Mouse (Mus musculus) heart, adult 9 months (tissue): ENCODE results near the gene Igsf9.

Experiments
- DNase-seq, 2 experiments: peaks; one replicate each; pipeline ENCODE4 v3.0.0; 2022; ENCODE audit warnings: low spot score in 2 of 2

Gene Igsf9

DNA sequence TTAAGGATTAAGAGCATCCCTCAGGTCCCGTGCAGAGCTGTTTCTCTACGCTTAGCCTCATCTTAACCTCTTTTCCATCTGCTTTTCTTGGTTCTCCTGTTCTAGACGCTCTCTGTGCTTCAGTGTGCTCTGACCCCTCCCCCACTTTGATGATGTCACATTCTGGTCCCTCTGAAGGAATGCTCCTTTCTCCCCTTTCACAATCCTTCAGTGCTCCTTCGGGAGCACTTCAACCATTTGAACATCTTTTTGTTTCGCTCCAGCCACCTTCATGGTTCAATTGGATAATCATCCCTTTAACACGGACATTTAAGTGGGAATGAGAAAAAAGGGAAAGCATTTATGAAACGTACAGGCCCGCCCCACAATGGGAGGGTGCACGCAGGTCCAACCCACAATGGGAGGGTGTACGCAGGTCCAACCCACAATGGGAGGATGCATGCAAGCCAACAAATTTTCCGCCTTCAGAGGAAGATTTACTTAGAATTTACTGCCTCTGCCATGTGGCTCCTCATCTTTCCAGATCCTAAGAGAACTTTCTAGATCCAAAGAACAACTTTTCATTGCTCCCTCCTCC is 13.2 kb upstream of the Igsf9 start:
- no peak for DNase-seq

DNA sequence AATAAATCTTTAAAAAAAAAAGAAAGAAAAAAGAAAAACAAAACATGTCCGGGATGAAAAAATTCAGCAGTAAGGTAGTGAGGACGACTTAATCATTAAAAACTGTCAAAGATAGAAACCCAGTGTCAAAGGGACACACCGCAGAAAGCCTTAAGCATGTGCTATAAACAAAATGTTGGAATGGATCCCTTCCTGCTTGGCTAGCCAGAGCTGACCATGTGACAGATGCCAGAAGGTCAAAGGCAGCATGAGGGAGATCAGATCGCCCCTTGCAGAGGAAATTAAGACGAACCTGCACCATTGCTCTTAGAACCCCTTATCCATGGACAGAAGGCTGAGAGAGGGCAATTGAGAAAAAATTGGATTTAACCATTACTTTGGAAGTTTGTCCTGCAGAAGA is 12.2 kb upstream of the Igsf9 start:
- no peak for DNase-seq

DNA sequence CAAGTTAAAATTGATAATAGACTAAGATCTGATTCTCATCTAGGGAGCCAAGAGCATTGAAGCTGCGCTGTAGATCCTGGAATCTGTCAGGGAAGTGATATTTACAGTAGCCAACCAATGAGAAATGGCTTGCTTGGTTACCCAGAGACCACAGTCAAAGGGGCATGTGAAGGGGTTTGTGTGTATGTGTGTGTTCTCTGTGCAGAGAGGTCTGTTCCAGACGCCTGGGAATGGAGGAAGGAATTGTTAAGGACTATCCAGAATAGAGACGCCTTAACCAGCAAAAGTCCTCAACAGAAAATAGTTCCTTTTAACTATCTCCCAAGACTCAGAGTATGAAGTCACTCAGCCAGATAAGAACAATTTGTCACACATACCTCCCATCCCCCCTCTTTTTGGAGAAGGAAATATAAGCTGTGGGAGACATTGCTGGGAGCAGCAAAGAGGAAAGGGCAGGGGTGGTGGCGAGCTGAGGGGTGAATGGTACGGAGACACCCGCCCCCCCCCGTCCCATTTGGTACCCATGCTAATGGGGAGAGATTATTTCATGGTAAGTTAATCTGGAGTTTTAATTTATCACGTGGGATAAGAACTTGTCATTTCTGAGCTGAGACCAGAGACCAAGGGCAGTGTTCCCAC is 11.7 kb upstream of the Igsf9 start:
- no peak for DNase-seq

DNA sequence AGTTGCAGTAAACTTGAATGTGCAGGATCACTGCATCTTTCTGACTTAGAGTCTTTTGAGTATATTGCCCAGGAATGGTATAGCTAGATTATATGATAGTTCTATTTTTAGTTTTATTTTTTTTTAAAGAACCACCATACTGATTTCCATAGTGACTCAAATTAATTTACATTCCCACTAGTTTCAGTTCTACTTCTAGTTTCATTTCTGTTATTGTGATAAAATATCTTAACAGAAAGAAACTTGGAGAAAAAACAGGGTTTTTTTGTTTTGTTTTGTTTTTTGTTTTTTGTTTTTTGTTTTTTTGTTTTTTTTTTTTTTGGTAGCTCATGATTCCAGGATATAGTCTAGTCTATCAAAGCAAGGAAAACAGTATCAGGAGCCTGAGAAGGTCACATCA is 8.7 kb upstream of the Igsf9 start:
- no peak for DNase-seq

DNA sequence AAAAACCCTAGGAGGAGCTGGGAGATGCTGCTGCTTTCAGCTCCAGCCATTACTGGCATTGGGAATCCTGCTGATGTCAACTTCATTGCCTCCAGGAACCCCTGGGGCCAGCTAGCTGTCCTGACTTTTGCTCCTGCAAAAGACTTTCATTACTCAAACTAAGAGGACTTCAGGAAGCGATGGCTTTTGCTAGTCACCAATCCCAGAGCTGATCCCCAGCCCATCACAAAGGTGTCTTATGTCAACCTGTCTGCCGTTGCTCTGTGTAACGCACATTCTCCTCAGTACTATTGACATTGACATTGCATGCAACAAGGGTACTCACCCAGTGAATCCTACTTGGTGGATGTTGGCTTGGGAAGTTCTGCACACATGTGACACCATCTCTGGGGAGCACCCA is 7.4 kb upstream of the Igsf9 start:
- DNase-seq = no peak

DNA sequence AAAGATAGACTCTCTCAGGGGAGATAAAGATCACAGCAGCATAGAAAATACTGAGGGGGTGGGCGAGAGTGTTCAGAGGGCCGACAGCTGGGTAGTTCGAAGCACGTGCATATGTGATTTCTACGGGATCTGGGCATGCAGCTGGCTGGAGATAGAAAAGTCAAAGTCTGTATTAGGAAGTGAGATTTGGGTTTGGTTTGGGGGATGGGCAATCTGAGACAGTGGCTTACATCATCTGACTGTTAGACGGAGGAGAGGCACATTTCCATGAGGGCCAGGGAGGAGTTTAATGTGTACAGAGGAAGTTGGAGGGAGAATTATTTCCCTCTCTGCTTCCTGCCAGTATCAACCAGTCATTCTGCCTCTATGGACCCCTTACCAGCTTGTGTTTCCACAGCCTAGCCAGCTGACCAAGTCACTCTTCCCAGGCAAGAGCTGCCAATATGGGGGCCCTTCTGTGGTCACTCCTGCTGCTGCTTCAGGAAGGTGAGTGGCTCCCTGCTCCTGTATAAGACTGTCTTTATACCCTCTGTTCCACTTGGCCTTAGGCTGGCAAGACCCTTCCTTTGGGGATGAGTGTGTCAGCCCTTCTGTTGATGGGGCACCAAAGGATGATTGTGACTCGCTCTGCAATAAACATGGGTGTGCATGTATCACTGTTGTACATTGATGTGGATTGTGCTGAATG is 6.4 kb upstream of the Igsf9 start, which contains the start of gene Slamf9:
Gene Slamf9, plus strand, starts transcription at position 305 of the 688 bp plus-strand sequence.
- peak in 1 of 2 experiments; percentile 62 for DNase-seq

DNA sequence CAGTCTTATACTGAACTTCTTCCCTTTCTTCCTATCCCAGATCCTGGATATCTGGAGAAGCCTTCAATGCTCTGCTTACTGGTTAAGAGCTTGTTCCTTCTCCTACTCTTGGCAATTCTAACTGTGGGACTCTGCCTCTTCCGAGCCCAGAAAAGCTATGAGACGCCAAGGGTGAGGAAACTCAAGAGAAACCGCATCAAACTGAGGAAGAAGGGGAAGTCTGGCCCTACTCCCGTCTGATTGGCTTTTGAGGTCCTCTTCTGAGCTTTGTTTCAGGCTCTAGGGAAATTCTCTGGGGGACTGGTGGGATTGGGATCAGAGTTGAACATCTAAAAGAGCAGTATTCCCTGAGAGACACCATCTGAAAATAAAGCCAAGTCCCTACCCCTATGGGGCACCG is 3.6 kb upstream of the Igsf9 start:
- no peak for DNase-seq

DNA sequence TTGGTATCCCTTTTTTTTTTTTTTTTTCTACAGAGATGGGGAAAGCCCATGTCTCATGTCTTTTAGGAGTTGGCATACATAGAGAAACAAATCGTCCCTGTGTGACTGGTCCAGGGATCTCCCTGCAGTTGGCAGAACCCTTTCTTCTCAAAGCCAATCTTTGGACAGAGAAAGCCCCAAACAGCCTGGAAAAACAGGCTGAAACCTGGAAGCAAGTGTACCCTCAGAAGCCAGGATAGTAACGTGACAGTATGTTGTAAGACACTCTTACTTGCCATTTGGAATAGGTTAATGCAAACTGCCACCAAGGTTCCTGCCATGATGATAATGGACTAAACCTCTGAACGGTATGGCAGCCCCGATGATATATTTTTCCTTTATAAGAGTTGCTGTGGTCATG is 1.2 kb upstream of the Igsf9 start:
- DNase-seq = no peak

DNA sequence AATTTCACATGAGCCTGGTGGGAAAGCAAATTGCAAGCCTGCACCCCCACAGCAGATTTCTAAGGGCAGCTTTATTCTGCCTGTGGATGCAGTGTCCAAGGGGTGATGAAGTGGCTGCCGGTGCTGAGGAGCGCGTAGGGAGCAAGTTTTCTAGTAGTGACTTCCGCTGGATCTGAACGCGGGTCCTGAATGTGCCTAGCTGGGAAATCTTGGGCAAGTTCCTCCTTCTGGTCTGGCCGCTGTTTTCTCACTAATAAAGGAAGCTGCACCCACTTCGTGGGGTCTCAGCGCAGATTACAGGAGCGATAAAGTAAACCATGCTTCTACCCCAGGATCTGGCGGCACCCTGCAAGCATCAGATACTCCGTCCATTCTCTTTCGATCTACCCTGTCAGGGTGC is 477 bp upstream of the Igsf9 start:
- no peak for DNase-seq

DNA sequence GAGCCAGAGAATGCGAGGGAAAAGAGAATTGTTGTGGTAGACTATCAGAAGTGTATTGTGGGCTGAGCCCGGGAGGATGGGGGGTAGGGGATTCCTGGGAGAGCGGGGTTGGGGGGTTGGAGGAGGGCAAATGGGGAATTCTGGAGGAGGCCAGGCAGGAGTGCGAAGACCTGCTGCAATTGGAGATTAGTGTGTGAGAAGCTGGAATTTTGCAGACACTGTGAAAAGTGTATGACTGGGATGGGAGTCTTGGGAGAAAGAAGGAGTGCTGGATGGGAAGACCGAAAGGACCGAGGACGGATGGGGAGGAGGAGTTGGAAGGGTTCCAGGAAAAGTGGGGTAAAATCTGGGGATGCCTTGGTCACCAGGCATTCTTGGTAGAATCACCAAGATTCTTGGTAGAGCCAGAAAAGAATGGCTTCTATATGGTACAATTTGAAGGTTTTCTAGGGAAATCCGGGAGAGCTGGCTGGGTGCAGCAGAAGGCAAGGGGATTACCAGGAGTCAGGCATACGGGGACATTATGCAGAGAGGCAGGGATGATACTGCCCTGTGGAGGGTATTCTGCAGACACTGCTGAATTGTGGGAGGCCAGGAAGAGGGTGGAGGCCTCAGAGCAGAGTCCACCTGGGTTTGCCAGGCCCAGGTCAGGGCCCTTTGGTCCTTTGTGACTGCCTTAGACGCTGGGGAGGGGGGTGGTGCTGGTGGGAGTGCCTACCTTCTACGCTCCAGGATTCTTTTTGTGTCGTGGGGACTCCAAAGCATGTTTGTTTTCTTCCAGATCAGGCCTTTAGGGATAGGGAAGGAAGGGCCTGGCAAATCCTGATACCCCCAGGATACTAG is 1.2 kb downstream of the Igsf9 start:
- no peak for DNase-seq

DNA sequence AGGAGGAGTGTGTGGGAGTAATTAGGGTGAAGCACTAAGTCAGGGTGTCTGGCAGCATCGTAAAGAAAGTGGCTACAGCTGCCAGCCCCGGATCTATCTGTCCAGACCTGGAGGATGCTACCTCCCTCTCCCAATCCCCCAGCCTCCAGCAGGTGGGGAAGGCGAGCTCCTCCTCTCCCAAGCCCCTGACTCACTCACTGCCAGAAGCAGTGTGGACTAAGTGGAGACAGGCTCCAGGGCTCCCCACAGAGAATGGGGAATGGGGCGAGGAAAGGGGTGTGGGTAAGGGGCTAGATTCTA is 1.7 kb downstream of the Igsf9 start:
- DNase-seq = no peak

DNA sequence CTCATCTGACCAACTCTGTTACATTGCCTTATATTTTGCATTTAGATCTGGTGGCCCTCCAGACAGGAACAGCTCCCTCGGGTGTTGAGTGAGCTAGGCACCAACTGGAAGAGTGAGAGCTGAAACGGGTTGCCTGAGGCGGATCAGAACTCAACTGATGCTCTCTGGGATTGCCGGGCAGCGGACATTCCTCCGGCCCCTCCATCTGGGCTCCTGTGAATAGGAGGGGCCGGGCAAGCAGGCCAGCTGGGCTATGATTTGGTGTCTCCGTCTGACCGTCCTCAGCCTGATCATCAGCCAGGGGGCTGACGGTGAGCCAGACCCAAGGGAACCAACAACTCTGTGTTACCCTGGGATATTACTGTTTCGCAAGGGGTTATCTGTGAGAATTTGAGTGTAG is 2.6 kb downstream of the Igsf9 start:
- DNase-seq = no peak

DNA sequence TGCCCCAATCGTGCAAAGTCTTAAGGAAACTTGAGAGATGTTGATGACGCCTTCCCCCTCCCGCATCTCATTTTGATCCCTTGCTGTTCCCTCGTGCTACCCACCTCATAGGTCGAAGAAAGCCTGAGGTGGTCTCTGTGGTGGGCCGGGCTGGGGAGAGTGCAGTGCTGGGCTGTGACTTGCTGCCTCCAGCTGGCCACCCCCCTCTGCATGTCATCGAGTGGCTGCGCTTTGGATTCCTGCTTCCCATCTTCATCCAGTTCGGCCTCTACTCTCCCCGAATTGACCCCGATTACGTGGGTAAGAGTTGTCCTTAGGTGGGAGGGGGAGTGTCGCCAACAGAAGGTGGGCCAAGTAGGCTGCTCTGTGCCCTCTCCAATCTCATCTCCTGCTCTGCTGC is 3.1 kb downstream of the Igsf9 start:
- DNase-seq = no peak

DNA sequence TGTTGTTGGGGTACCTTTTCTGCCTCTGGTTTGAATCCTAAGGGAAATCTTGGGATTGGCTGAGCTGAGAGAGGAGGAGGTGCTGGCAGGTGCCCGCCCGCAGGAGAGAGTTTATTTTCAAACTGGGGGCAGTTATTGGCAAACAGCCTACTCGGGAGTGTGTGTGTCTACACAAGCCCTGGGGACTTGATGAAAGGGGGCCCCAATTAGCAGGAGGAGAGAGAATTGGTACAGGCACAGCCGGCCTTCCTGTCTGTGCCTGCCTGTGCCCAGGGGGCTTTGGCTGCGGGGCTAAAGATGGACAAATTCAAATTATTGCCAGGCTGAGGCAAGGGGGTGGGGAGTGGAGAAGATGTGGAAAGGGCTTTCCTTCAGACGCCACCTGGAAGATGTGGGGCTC is 4.2 kb downstream of the Igsf9 start:
- DNase-seq = no peak

DNA sequence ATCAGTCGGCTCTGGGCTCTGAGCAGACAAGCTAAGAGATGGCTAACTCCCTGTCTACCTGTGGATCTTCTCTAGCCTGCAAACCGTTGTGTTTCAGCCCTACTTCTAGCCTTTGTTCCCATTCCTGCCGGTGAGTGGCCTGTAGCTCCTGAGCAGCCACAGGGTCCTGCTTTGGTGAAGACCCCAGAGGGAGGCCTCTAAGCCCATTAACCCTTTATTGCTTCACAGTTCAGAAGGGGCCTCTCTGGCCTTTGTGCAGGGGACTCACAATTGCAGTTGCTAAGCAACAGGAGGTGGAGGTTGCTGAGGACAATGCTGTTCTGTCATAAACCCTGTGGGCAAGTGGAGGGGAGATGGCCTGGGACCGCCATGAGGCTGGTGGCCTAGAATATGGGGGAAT is 4.6 kb downstream of the Igsf9 start:
- no peak for DNase-seq

DNA sequence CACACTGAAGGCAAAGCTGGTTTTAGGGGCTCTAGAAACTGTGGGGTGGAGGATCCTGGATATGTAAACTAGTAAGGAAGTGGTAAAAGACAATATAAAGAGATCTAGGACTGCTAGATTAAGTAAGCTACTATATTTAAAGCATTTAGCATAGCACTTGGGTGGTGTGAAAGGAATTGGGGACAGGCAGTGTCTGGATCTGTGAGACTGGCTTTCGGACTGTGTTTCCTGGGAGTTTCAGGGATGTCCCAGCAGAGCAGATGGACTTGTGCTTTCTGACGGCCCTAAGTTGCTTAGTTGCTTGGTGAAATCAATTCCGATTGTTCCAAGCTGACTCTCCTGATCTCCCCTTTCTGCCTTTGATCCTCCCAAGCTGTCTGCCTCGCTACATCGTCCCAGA is 5.1 kb downstream of the Igsf9 start:
- no peak for DNase-seq

DNA sequence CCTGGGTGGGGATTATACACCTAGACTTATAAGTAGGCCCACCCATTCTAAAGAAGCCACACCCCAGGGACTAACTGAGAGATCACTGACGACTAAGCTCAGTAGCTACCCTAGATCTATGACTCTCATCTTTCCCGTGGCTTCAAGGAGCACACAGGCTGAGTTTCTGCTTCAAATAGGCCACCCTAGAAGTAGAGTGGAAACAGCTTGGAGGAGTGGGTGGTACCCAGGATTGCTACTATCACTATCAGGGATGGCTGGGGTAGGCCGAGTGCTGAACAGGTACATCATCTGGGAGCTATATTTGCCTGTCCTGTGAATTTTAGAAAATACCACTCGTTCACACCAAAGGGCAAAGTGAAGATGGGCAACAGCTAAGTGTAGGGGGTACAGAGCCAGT is 6.3 kb downstream of the Igsf9 start:
- DNase-seq = no peak

DNA sequence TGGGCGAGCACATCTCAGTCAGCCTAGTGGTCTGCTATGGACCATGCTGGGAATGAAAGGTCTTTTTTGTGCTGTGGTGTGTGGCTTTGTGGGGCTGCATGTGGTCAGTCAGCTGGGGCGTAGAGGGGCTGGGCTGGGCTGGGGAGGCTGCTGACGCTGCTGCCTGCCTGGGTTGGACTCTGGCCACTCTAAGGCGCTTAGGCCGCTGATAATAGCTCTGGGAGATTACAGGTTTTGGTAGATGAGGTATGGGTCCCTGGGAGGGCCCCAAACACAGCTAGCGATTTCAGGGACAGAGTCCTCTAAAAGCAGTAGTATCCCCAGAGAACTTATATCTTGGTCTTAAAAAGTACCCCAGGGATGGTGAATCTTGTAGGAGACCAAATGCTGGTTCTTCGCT is 7.2 kb downstream of the Igsf9 start:
- DNase-seq = no peak

DNA sequence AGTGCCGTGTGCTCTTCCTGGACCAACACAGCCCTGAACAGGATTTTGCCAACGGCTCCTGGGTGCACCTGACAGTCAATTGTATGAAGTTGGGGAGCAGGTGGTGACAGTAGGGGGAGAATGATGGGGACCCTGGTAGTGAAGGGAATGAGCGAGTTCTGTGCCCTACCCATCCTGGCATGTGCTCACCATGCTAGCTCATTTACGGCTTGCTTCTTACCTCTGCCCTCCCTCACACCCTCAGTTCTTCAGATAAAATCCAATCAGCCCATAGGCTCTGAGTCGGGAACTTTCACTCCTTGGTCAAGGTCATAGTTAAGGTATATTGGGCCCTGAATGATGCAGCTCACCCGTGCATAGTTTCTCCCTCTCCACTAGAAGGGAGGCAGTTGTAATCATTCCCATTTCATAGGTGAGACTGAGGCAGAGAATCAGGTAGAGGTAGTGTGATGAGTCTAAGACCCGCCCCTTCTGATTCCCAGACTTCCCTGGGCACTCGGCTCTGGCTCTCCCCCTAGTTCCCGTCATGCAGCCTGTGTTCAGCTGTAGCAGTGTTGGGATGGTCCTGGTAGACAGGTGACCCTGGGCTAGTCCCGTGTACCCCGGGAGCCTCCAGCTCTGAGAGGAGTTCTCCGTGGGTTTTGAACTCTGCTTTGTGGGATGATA is 8.1 kb downstream of the Igsf9 start:
- no peak for DNase-seq

DNA sequence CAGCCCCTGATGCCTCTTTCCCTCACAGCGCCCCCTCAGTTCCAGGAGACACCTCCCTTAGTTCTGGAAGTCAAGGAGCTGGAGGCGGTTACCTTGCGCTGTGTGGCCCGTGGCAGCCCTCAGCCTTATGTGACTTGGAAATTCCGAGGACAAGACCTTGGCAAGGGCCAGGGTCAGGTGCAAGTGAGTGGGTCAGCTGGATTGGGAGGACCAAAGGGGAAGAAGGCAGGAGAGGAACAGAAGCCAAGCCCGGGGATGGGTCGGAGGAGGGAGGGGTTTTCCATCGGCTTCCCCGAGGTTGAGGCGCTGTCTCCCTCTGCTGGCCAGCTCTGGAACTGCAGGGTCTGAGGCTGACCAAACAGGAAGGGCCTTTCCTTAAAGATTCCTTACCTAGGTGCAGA is 8.7 kb downstream of the Igsf9 start:
- peak; percentile 72 to 88 for DNase-seq

DNA sequence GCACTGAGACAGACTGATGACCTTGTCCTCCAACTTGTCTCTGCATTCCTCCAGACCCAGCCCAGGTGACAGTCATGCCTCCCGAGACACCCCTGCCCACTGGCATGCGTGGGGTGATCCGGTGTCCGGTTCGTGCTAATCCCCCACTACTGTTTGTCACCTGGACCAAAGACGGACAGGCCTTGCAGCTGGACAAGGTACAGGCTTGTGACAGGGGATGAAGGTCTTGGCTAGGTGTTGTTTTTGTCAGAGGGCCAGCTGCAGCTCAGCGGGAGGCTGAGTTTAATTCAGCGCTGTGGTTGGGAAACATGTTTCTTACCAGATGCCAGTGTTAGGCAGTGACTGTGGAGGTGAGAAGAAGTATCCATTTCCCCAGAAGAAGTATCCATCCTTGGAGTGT is 10.5 kb downstream of the Igsf9 start:
- no peak for DNase-seq

DNA sequence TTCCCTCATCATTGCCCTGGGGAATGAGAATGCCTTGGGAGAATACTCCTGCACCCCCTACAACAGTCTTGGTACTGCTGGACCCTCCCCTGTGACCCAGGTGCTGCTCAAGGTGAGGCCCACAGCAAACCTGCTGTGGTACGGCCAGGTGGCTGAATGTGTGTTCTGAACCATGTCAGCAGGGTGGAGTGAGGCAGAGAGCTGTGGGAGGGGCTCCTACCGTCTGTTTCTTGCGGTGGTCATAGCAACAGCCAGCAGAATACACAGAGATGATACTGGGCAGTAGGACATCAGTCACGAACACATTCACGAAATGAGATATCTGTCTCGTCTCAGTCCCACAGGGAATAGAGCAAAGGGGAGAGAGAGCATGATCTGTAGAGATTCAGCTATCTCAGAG is 11.9 kb downstream of the Igsf9 start:
- no peak for DNase-seq
